Mouse (Mus musculus): ENCODE measurements around the gene BC052040.

BC052040 gene

GRCm38 (mm10) chr2:115702610-115703009 is 121.1 kb downstream of the BC052040 start:
- no peak for DNase-seq (ENCODE audit: low spot score)

- DNase-seq (ENCODE audit: low spot score), result no peak
Measured at GRCm38 (mm10) chr2:115717535-115717934, 136.0 kb downstream of the BC052040 start.

- DNase-seq (ENCODE audit: low spot score), result no peak
Measured at GRCm38 (mm10) chr2:115717980-115718379, 136.5 kb downstream of the BC052040 start.

- DNase-seq (ENCODE audit: low spot score), result no peak
Measured at GRCm38 (mm10) chr2:115723452-115723851, 141.9 kb downstream of the BC052040 start.

GRCm38 (mm10) chr2:115724216-115724615 is 142.7 kb downstream of the BC052040 start:
- no peak for DNase-seq (ENCODE audit: low spot score)

- no peak for DNase-seq (ENCODE audit: low spot score)
Measured at GRCm38 (mm10) chr2:115724726-115725125, 143.2 kb downstream of the BC052040 start.

GRCm38 (mm10) chr2:115725503-115725902 is 144.0 kb downstream of the BC052040 start:
- peak; percentile 7 for DNase-seq (ENCODE audit: low spot score)

GRCm38 (mm10) chr2:115725926-115726325 is 144.4 kb downstream of the BC052040 start:
- DNase-seq (ENCODE audit: low spot score), result no peak

GRCm38 (mm10) chr2:115726806-115727205 is 145.3 kb downstream of the BC052040 start:
- DNase-seq (ENCODE audit: low spot score), result no peak

- no peak for DNase-seq (ENCODE audit: low spot score)
Measured at GRCm38 (mm10) chr2:115728627-115729026, 147.1 kb downstream of the BC052040 start.

GRCm38 (mm10) chr2:115730502-115730901 is 149.0 kb downstream of the BC052040 start:
- no peak for DNase-seq (ENCODE audit: low spot score)

- DNase-seq (ENCODE audit: low spot score), result no peak
Measured at GRCm38 (mm10) chr2:115731171-115731570, 149.7 kb downstream of the BC052040 start.

GRCm38 (mm10) chr2:115732572-115732971 is 151.1 kb downstream of the BC052040 start:
- no peak for DNase-seq (ENCODE audit: low spot score)

- DNase-seq (ENCODE audit: low spot score), result no peak
Measured at GRCm38 (mm10) chr2:115733017-115733692, 151.6 kb downstream of the BC052040 start.

GRCm38 (mm10) chr2:115734850-115735249 is 153.3 kb downstream of the BC052040 start:
- DNase-seq (ENCODE audit: low spot score), result no peak

GRCm38 (mm10) chr2:115736416-115736815 is 154.9 kb downstream of the BC052040 start:
- DNase-seq (ENCODE audit: low spot score), result no peak

- DNase-seq (ENCODE audit: low spot score), result no peak
Measured at GRCm38 (mm10) chr2:115737966-115738365, 156.4 kb downstream of the BC052040 start.

GRCm38 (mm10) chr2:115742061-115742460 is 160.5 kb downstream of the BC052040 start:
- DNase-seq (ENCODE audit: low spot score), result no peak

GRCm38 (mm10) chr2:115747639-115748038 is 166.1 kb downstream of the BC052040 start:
- DNase-seq (ENCODE audit: low spot score), result no peak

GRCm38 (mm10) chr2:115751177-115751576 is 169.7 kb downstream of the BC052040 start:
- no peak for DNase-seq (ENCODE audit: low spot score)

GRCm38 (mm10) chr2:115757685-115758084 is 176.2 kb downstream of the BC052040 start:
- DNase-seq (ENCODE audit: low spot score), result no peak

- DNase-seq (ENCODE audit: low spot score), result no peak
Measured at GRCm38 (mm10) chr2:115758542-115758941, 177.0 kb downstream of the BC052040 start.

- DNase-seq (ENCODE audit: low spot score), result no peak
Measured at GRCm38 (mm10) chr2:115764595-115765305, 183.2 kb downstream of the BC052040 start.
